Mouse (Mus musculus) G1E (cell line): Measurements from ENCODE around the gene Dcdc2a. TPM values are rescaled to one million over a fixed set of nuclear protein-coding genes. Genes with fewer than 3 reads are reported as not detected.

ENCODE experiments used
- ATAC-seq: 2 replicates; pipeline ENCODE4 v1.8.0; 2016; ENCODE audit warnings: mild to moderate bottlenecking; ENCODE audit not compliant: insufficient number of reproducible peaks, poor library complexity, low FRiP score, severe bottlenecking; ENCODE audit errors: extremely low read depth
- DNase-seq: peaks from one replicate; pipeline ENCODE4 v3.0.0; 2012; ENCODE audit warnings: low spot score
- H3K27me3 ChIP-seq: 2 replicates; pipeline ENCODE4 v1.6.1; 2012; ENCODE audit warnings: mild to moderate bottlenecking, low read length, inconsistent platforms; ENCODE audit not compliant: insufficient read depth
- H3K36me3 ChIP-seq: replicated peaks from 2 replicates; pipeline ENCODE3; 2012; ENCODE audit warnings: mild to moderate bottlenecking, inconsistent platforms
- H3K4me1 ChIP-seq: 2 replicates; pipeline ENCODE4 v1.6.1; 2012; ENCODE audit warnings: low read depth, low read length, inconsistent platforms, mixed read lengths; ENCODE audit not compliant: insufficient read depth
- H3K4me3 ChIP-seq: 2 replicates; pipeline ENCODE4 v1.5.1; 2012; ENCODE audit warnings: low read depth, mild to moderate bottlenecking, inconsistent platforms, low read length, moderate library complexity, mixed read lengths
- H3K9me3 ChIP-seq: replicated peaks from 2 replicates; pipeline ENCODE4 v1.6.1; 2012; ENCODE audit warnings: inconsistent platforms
- CTCF ChIP-seq: IDR thresholded peaks from 2 replicates; pipeline ENCODE4 v1.5.1; 2012; ENCODE audit warnings: low read depth, low read length, inconsistent platforms, mixed read lengths
- GATA1 ChIP-seq: IDR thresholded peaks from 2 replicates; pipeline ENCODE4 v1.6.1; 2012; ENCODE audit warnings: borderline replicate concordance, low read length, inconsistent platforms, mixed read lengths
- GATA2 ChIP-seq: IDR thresholded peaks from 2 replicates; pipeline ENCODE4 v1.6.1; 2012; ENCODE audit warnings: low read depth, low read length, inconsistent platforms, borderline replicate concordance
- POLR2AphosphoS5 ChIP-seq: IDR thresholded peaks from 2 replicates; pipeline ENCODE4 v1.6.1; 2012; ENCODE audit warnings: low read depth, low read length, inconsistent platforms; ENCODE audit not compliant: insufficient replicate concordance
- TAL1 ChIP-seq: conservative IDR thresholded peaks from 2 replicates; pipeline ENCODE4 v1.6.1; 2012; ENCODE audit warnings: low read depth, low read length, inconsistent platforms, mixed read lengths
- polyA plus RNA-seq: library from polyadenylated mRNA; stranded (reverse); fragments of >175 nt; gene quantifications from 2 replicates; pipeline ENCODE4 v1.2.3, GENCODE M21; 2012
- total RNA-seq, 2 experiments: library from RNA; stranded (forward) in 1 of 2; stranded (reverse) in 1 of 2; fragments of 200-1000 nt in 1 of 2; fragments of >200 nt in 1 of 2; fragmentation: Nextera tagmentation in 1 of 2; gene quantifications; 2 replicates each; pipeline ENCODE4 v1.2.3; 2014 to 2017

The Dcdc2a gene
- total and polyA plus RNA-seq, 3 experiments = 0.11 TPM; not detected in 2

DNA sequence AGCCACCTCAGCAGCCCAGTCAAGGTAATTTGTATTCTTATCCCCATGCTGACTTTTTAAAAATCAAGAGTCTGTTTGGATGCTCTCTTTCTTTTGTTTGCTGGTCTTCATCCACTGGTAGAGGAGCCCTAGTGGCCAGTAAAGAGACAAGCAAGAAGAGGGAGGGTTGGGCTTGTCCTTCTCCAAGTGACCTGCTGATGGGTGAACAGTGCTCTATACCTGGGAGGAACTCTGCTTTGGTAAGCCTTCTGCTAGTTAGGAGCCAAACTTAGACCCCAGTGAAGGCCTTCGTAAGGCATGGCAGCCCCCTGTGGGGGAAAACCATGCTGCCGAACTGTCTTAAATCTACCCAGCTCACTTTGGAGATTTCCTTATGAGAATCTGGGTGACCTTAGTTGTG lies 10.9 kb downstream of the Dcdc2a start:
- H3K4me1 ChIP-seq = no peaks in the 10 kb centered on the region
- H3K4me3 ChIP-seq = no peak overlapping the region
- H3K9me3 ChIP-seq = no peaks in the 10 kb centered on the region
- H3K36me3 ChIP-seq = no peaks in the 10 kb centered on the region
- no peak for TF ChIP-seq CTCF
- TF ChIP-seq TAL1 = no peak
- no peak for TF ChIP-seq POLR2AphosphoS5
- TF ChIP-seq GATA2 = no peak
- TF ChIP-seq GATA1 = no peak
- no peak for ATAC-seq
- 0 out of 2 replicates have a peak, but pooled peaks cover 4% of the 10 kb centered on the region for H3K27me3 ChIP-seq
- no peak for DNase-seq

DNA sequence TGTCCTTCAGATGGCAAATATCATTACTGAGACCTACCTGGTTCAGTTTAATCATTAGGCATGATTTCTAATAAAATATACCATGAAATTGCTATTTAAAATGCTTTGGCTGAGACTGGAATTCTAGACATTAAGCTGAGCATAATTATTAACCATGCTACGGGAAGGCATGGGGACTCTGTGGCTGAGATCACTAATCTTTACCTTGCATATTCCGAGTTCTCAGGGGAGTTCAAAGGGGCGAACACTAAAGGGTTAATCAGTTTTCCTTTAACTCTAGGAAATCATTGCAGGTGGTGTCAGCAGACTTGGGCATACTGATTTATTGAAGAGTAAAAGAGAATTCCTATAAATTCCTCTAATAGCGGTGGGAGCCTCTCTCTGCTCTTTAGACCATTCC lies 11.4 kb downstream of the Dcdc2a start:
- H3K4me1 ChIP-seq = no peaks in the 10 kb centered on the region
- H3K9me3 ChIP-seq = no peaks in the 10 kb centered on the region
- no peak for TF ChIP-seq GATA1
- TF ChIP-seq GATA2 = no peak
- TF ChIP-seq CTCF = no peak
- no peak for TF ChIP-seq POLR2AphosphoS5
- H3K27me3 ChIP-seq = 0 out of 2 replicates have a peak, but pooled peaks cover 4% of the 10 kb centered on the region
- H3K36me3 ChIP-seq = no peaks in the 10 kb centered on the region
- no peak overlapping the region for H3K4me3 ChIP-seq
- ATAC-seq (no peak), DNase-seq (no peak)

DNA sequence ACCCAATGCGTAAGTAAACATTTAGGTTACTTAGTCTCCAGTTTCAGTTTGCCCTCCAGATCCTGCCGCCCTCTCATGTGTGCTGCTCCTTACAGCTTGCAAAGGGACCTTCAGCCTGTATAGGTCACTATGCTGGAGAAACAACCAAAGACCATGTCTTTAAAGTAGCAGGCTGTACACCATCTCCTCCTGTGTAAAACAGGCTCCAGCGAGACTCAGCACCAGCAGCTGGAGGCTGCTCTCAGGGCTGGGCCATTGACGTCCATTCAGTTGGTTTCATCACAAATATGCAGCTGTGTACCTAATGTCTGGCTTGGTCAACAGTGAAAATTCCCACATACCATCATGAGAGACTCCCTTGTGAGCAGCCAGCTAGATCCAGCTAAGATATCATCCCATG lies 14.0 kb downstream of the Dcdc2a start:
- DNase-seq (no peak), ATAC-seq (no peak)
- Histone ChIP-seq H3K4me3 (no peak overlapping the region), H3K36me3 (no peaks in the 10 kb centered on the region), H3K27me3 (0 out of 2 replicates have a peak, but pooled peaks cover 4% of the 10 kb centered on the region), H3K4me1 (no peaks in the 10 kb centered on the region), H3K9me3 (no peaks in the 10 kb centered on the region)
- TF ChIP-seq TAL1 = no peak
- no peak for TF ChIP-seq GATA2

DNA sequence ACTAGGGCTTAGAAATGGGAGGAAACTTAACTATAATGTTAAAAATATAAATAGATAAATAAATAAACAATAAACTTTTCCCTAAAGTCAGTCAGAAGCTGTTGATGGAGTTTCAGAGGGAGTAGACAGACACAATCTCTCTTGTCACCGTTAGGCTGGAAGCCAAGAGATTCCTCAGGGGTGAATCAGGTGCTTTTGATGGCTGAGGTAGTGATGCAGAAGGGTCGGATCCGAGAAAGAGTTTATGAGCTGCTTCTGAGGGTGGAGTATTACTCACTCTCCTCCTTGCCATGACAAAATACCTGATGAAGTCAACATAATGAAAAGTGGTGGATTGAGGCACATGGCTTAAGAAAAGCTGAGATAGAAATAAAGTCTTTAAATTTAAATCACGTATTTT lies 15.0 kb downstream of the Dcdc2a start:
- no peak for TF ChIP-seq GATA1
- TF ChIP-seq CTCF = no peak
- no peak for TF ChIP-seq GATA2
- no peak for TF ChIP-seq POLR2AphosphoS5
- TF ChIP-seq TAL1 = no peak
- Histone ChIP-seq H3K4me1 (no peaks in the 10 kb centered on the region), H3K36me3 (no peaks in the 10 kb centered on the region), H3K9me3 (no peaks in the 10 kb centered on the region), H3K4me3 (no peak overlapping the region), H3K27me3 (0 out of 2 replicates have a peak, but pooled peaks cover 4% of the 10 kb centered on the region)
- DNase-seq (no peak), ATAC-seq (no peak)

DNA sequence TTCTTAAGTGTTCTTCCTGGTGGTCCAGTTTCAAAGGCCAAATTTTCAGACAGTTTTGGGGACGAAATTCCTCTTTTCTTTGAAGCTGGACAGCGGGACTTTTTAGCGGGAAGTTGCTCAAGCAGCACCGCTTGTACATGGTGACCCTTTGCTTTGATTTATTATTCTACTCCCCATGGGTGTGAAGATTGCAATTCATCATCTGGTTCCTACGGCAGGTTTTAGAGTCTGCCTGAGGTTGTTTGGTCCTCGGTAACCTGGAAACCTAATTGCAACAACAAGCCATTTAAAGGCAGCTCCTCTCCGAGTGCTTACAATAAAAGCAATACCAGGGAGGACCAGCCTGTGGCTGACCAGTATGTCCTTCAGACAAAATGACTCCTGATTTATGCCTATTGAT lies 21.5 kb downstream of the Dcdc2a start:
- no peaks in the 10 kb centered on the region for H3K4me1 ChIP-seq
- no peaks in the 10 kb centered on the region for H3K9me3 ChIP-seq
- DNase-seq (no peak), ATAC-seq (no peak)
- peaks cover 2% of the 10 kb centered on the region; the same call in 1 of the 2 replicates for H3K27me3 ChIP-seq
- H3K36me3 ChIP-seq = no peaks in the 10 kb centered on the region
- TF ChIP-seq GATA1 (no peak), CTCF (no peak), GATA2 (no peak), POLR2AphosphoS5 (no peak), TAL1 (no peak)
- no peak overlapping the region for H3K4me3 ChIP-seq

DNA sequence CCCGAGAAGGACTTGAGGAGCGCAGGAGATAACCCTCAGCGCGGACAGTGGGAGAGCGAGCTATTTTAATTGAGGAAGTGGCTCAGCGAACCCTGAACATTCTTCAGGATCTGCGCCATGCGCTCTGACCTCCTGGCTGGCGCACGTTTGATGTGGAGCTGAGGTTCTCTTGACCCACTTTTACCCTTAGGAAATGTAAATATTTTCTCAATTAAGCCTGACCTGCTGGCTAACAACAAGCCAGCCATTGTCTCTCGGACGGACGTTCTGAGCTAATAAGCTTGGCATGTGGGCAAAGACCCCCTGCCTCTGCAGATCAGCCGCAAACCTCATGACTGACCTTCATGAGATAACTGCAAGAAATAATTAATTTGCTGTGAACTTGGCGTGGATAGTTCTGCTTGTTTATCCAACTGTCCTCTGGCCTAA lies 27.4 kb downstream of the Dcdc2a start:
- H3K27me3 ChIP-seq = peaks cover 2% of the 10 kb centered on the region; the same call in 1 of the 2 replicates
- H3K4me1 ChIP-seq = no peaks in the 10 kb centered on the region
- no peak for TF ChIP-seq GATA2
- no peak for TF ChIP-seq TAL1
- TF ChIP-seq GATA1 = no peak
- TF ChIP-seq CTCF = no peak
- no peak for TF ChIP-seq POLR2AphosphoS5
- DNase-seq = no peak
- H3K36me3 ChIP-seq = no peaks in the 10 kb centered on the region
- no peaks in the 10 kb centered on the region for H3K9me3 ChIP-seq
- no peak overlapping the region for H3K4me3 ChIP-seq
- no peak for ATAC-seq
